Mouse (Mus musculus) midbrain, postnatal 0 days (tissue): ENCODE measurements around the gene Tpst2. TPM values are rescaled to one million over a fixed set of nuclear protein-coding genes. Genes with fewer than 3 reads are reported as not detected.
A peak's percentile ranks its signal among the peaks of the same experiment; 100 is the strongest.

Source experiments
- ATAC-seq: fragments of 200-750 bp; cut with Nextera tagmentation; 2 replicates; pipeline ENCODE4 v1.8.0; 2017; ENCODE audit warnings: moderate number of reproducible peaks, mild to moderate bottlenecking, moderate TSS enrichment, moderate library complexity; ENCODE audit not compliant: low FRiP score
- DNase-seq: peaks from one replicate; pipeline ENCODE4 v3.0.0-alpha.2; 2015; ENCODE audit warnings: low spot score
- H3K27ac ChIP-seq: fragments of 300-500 bp; sonication (generic); 2 replicates; pipeline ENCODE4 v1.5.1; 2014; ENCODE audit warnings: low read depth, mild to moderate bottlenecking, low read length, mixed read lengths
- H3K27me3 ChIP-seq: fragments of 300-500 bp; sonication (generic); 2 replicates; pipeline ENCODE4 v1.6.1; 2014; ENCODE audit warnings: low read length, control low read depth, mixed read lengths; ENCODE audit not compliant: insufficient read depth
- H3K36me3 ChIP-seq: fragments of 300-500 bp; sonication (generic); 2 replicates; pipeline ENCODE4 v1.6.1; 2014; ENCODE audit warnings: low read length, control low read depth, mixed read lengths; ENCODE audit not compliant: insufficient read depth
- H3K4me1 ChIP-seq: fragments of 300-500 bp; sonication (generic); 2 replicates; pipeline ENCODE4 v1.6.1; 2014; ENCODE audit warnings: mild to moderate bottlenecking, control low read depth, antibody characterized with exemption, low read length, mixed read lengths; ENCODE audit not compliant: insufficient read depth
- H3K4me2 ChIP-seq: fragments of 300-500 bp; sonication (generic); 2 replicates; pipeline ENCODE4 v1.6.1; 2014; ENCODE audit warnings: low read depth, mild to moderate bottlenecking, low read length, mixed read lengths; ENCODE audit not compliant: poor library complexity, severe bottlenecking
- H3K4me3 ChIP-seq: fragments of 300-500 bp; sonication (generic); 2 replicates; pipeline ENCODE4 v1.5.1; 2014; ENCODE audit warnings: low read depth, mild to moderate bottlenecking, low read length, moderate library complexity
- H3K9ac ChIP-seq: fragments of 300-500 bp; sonication (generic); replicated peaks from 2 replicates; pipeline ENCODE4 v1.6.1; 2014; ENCODE audit warnings: mild to moderate bottlenecking, low read length, moderate library complexity, mixed read lengths; ENCODE audit not compliant: poor library complexity, severe bottlenecking
- H3K9me3 ChIP-seq: fragments of 300-500 bp; sonication (generic); 2 replicates; pipeline ENCODE4 v1.6.1; 2016; ENCODE audit warnings: low read length, control low read depth
- CTCF ChIP-seq: IDR thresholded peaks from 2 replicates; pipeline ENCODE4 v1.5.1; 2016; ENCODE audit warnings: antibody characterized with exemption, mild to moderate bottlenecking
- WGBS: fragments of 180-500 bp; shearing (Covaris S2); extraction: QIAGEN DNeasy Blood & Tissue Kit; methylation state at CpG from one replicate; pipeline ENCODE4 v1.1.7; 2014; 5-methylcytosine and 5-hydroxymethylcytosine counted together
- polyA plus RNA-seq: library from polyadenylated mRNA; unstranded; fragments of >200 nt; fragmentation: Nextera tagmentation; extraction: Ambion mirVana; gene quantifications from 2 replicates; pipeline ENCODE4 v1.2.1, GENCODE M21; 2015
- total RNA-seq: library from RNA; depleted of rRNA; stranded (reverse); fragments of >200 nt; gene quantifications from 2 replicates; pipeline ENCODE4 v1.2.3, GENCODE M21; 2014

Gene Tpst2
- total and polyA plus RNA-seq, 2 experiments from 2014 or later, result 37.1 to 37.3 TPM

GRCm38 (mm10) chr5:112300721-112301308 lies 24.3 kb downstream of the Tpst2 start:
- H3K27ac ChIP-seq, result no peak overlapping the region
- no peak for TF ChIP-seq CTCF
- no peak overlapping the region for H3K4me3 ChIP-seq
- no peaks in the 10 kb centered on the region for H3K9me3 ChIP-seq
- DNase-seq (no peak), ATAC-seq (no peak)
- H3K27me3 ChIP-seq, result no peaks in the 10 kb centered on the region
- H3K4me1 ChIP-seq, result no peaks in the 10 kb centered on the region
- WGBS, result 87% methylated on average over 6 of the region's 6 CpGs
- H3K36me3 ChIP-seq, result no peaks in the 10 kb centered on the region
- H3K4me2 ChIP-seq, result no peak overlapping the region
- H3K9ac ChIP-seq, result no peak overlapping the region

- WGBS, result 85% methylated on average over 4 of the region's 4 CpGs
- H3K9ac ChIP-seq, result no peak overlapping the region
- H3K4me1 ChIP-seq, result no peaks in the 10 kb centered on the region
- H3K27me3 ChIP-seq, result no peaks in the 10 kb centered on the region
- H3K4me2 ChIP-seq, result no peak overlapping the region
- DNase-seq (no peak), ATAC-seq (no peak)
- no peaks in the 10 kb centered on the region for H3K9me3 ChIP-seq
- no peak overlapping the region for H3K4me3 ChIP-seq
- no peak overlapping the region for H3K27ac ChIP-seq
- no peaks in the 10 kb centered on the region for H3K36me3 ChIP-seq
- TF ChIP-seq CTCF, result 0 out of 2 replicates have a peak, but pooled peaks have one; percentile 6
Observed at GRCm38 (mm10) chr5:112301694-112302093, 25.2 kb downstream of the Tpst2 start.

- ATAC-seq, result no peak
- Histone ChIP-seq H3K4me3 (no peak overlapping the region), H3K9ac (no peak overlapping the region), H3K9me3 (no peaks in the 10 kb centered on the region), H3K4me1 (no peaks in the 10 kb centered on the region), H3K27ac (no peak overlapping the region), H3K4me2 (no peak overlapping the region), H3K36me3 (no peaks in the 10 kb centered on the region), H3K27me3 (no peaks in the 10 kb centered on the region)
- no peak for TF ChIP-seq CTCF
- DNase-seq, result no peak
- 91% methylated on average over 5 of the region's 5 CpGs for WGBS
Observed at GRCm38 (mm10) chr5:112302310-112302709, 25.8 kb downstream of the Tpst2 start.

GRCm38 (mm10) chr5:112305842-112306241 lies 29.4 kb downstream of the Tpst2 start:
- H3K4me2 ChIP-seq, result no peak overlapping the region
- peaks cover 31% of the 10 kb centered on the region for H3K36me3 ChIP-seq
- H3K9me3 ChIP-seq, result no peaks in the 10 kb centered on the region
- 55% methylated on average over 5 of the region's 5 CpGs for WGBS
- H3K9ac ChIP-seq, result no peak overlapping the region
- DNase-seq, result no peak
- no peak for TF ChIP-seq CTCF
- no peaks in the 10 kb centered on the region for H3K27me3 ChIP-seq
- no peaks in the 10 kb centered on the region for H3K4me1 ChIP-seq
- no peak overlapping the region for H3K4me3 ChIP-seq
- no peak overlapping the region for H3K27ac ChIP-seq
- no peak; the same call in 1 of the 2 replicates for ATAC-seq

GRCm38 (mm10) chr5:112313222-112313885 lies 36.9 kb downstream of the Tpst2 start:
- TF ChIP-seq CTCF, result no peak
- peak; percentile 59; the same call in 1 of the 2 replicates for ATAC-seq
- Histone ChIP-seq H3K4me2 (no peak overlapping the region), H3K27me3 (no peaks in the 10 kb centered on the region), H3K9ac (0 out of 2 replicates have a peak overlapping the region, but pooled peaks have one; percentile 24), H3K27ac (peak overlapping the region; percentile 63), H3K9me3 (no peaks in the 10 kb centered on the region), H3K36me3 (peaks cover 49% of the 10 kb centered on the region), H3K4me3 (no peak overlapping the region), H3K4me1 (no peaks in the 10 kb centered on the region)
- peak; percentile 65 for DNase-seq
- 44% methylated on average over 11 of the region's 11 CpGs for WGBS

GRCm38 (mm10) chr5:112316468-112316867 lies 40.0 kb downstream of the Tpst2 start:
- H3K4me1 ChIP-seq, result no peaks in the 10 kb centered on the region
- ATAC-seq (no peak), DNase-seq (no peak)
- no peak overlapping the region for H3K9ac ChIP-seq
- no peak overlapping the region for H3K27ac ChIP-seq
- H3K4me2 ChIP-seq, result no peak overlapping the region
- H3K9me3 ChIP-seq, result no peaks in the 10 kb centered on the region
- no peaks in the 10 kb centered on the region for H3K27me3 ChIP-seq
- WGBS, result 55% methylated on average over 5 of the region's 5 CpGs
- H3K4me3 ChIP-seq, result no peak overlapping the region
- TF ChIP-seq CTCF, result no peak
- H3K36me3 ChIP-seq, result peaks cover 20% of the 10 kb centered on the region
